Mouse (Mus musculus) ovary, postnatal 10 days (tissue): ENCODE data around the gene Atp6v0a1.

Source experiments
- DNase-seq: peaks from one replicate; pipeline ENCODE4 v3.0.0; 2022; ENCODE audit warnings: low spot score

The Atp6v0a1 gene

GRCm38 (mm10) chr11:101027121-101027520 lies 17.9 kb downstream of the Atp6v0a1 start:
- no peak for DNase-seq

GRCm38 (mm10) chr11:101029320-101029719 lies 20.1 kb downstream of the Atp6v0a1 start:
- DNase-seq, result no peak

- DNase-seq, result no peak
These were observed 21.0 kb downstream of the Atp6v0a1 start for GRCm38 (mm10) chr11:101030136-101030807.

GRCm38 (mm10) chr11:101030808-101031156 lies 21.5 kb downstream of the Atp6v0a1 start:
- no peak for DNase-seq

- DNase-seq, result no peak
These were observed 22.2 kb downstream of the Atp6v0a1 start for GRCm38 (mm10) chr11:101031470-101031869.

- DNase-seq, result no peak
These were observed 24.7 kb downstream of the Atp6v0a1 start for GRCm38 (mm10) chr11:101033856-101034500.

- DNase-seq, result no peak
These were observed 25.5 kb downstream of the Atp6v0a1 start for GRCm38 (mm10) chr11:101034614-101035327.

- DNase-seq, result no peak
These were observed 26.1 kb downstream of the Atp6v0a1 start for GRCm38 (mm10) chr11:101035328-101035695.

- no peak for DNase-seq
These were observed 28.5 kb downstream of the Atp6v0a1 start for GRCm38 (mm10) chr11:101037795-101038194.

- no peak for DNase-seq
These were observed 36.6 kb downstream of the Atp6v0a1 start for GRCm38 (mm10) chr11:101045826-101046225.

- DNase-seq, result no peak
These were observed 37.2 kb downstream of the Atp6v0a1 start for GRCm38 (mm10) chr11:101046440-101046839.

- DNase-seq, result no peak
These were observed 38.2 kb downstream of the Atp6v0a1 start for GRCm38 (mm10) chr11:101047502-101047901.

GRCm38 (mm10) chr11:101050359-101050758 lies 41.1 kb downstream of the Atp6v0a1 start:
- no peak for DNase-seq

- DNase-seq, result no peak
These were observed 41.8 kb downstream of the Atp6v0a1 start for GRCm38 (mm10) chr11:101051051-101051493.

GRCm38 (mm10) chr11:101051617-101052016 lies 42.4 kb downstream of the Atp6v0a1 start:
- DNase-seq, result no peak

- DNase-seq, result no peak
These were observed 43.7 kb downstream of the Atp6v0a1 start for GRCm38 (mm10) chr11:101052751-101053473.

GRCm38 (mm10) chr11:101053974-101054373 lies 44.7 kb downstream of the Atp6v0a1 start:
- no peak for DNase-seq

- no peak for DNase-seq
These were observed 46.2 kb downstream of the Atp6v0a1 start for GRCm38 (mm10) chr11:101055418-101055817.

- DNase-seq, result no peak
These were observed 47.6 kb downstream of the Atp6v0a1 start for GRCm38 (mm10) chr11:101056885-101057284.

- peak; percentile 83 for DNase-seq
These were observed 48.6 kb downstream of the Atp6v0a1 start for GRCm38 (mm10) chr11:101057860-101058259.

GRCm38 (mm10) chr11:101058726-101059125 lies 49.5 kb downstream of the Atp6v0a1 start:
- no peak for DNase-seq

- no peak for DNase-seq
These were observed 50.2 kb downstream of the Atp6v0a1 start for GRCm38 (mm10) chr11:101059473-101059872.
